Mouse (Mus musculus) cerebellum, postnatal 25 days (tissue): ENCODE results near the gene Ooep.
"Not testable (repeated sequence)": the region's sequence is repeated elsewhere in the genome, so short reads cannot be mapped to it uniquely, and the experiment has no call there.

Experiments used
- DNase-seq, 2 experiments: peaks; one replicate each; pipeline ENCODE4 v3.0.0; 2021; ENCODE audit warnings: mixed read lengths in 2 of 2

Ooep gene

GRCm38 (mm10) chr9:78365850-78366544 is 12.5 kb downstream of the Ooep start:
- no peak for DNase-seq

DNA sequence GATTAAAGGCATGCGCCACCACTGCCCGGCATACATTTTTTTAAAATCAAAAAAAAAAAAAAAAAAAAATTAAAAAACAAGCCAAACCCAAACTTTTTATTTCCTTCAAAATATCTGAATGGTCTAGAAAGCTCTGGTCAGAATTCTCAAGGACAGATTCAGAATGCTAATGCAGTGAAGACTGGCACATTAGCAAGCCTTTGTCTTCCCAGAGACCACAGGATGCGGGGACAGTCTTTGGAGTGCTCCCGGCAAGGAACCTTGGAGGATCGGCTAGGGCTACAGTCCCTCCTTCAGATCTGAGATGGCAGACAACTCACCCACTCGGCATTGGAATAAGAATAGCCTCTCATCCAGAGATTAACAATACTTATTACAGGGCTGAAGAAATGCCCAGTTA is 13.8 kb downstream of the Ooep start:
- DNase-seq, result no peak

- DNase-seq, result no peak
These were observed 15.2 kb downstream of the Ooep start for GRCm38 (mm10) chr9:78363374-78363773.

DNA sequence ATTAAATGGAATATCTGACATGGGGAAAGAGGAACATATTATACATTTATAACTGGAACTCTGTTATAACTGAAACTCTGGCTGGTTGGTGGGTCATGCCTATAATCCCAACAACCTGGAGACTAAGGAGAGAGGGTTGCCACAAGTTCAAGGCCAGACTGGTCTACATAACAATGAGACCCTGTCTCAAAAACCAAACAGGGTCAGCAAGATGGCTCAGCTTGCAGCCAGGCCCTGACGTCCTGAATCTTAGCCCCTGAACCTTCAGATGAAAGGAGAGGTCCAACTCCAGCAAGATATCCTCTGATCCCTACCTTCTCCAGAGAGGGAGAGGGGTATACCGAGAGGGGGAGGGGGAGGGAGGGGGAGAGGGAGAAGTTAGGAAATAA is 18.0 kb downstream of the Ooep start:
- no peak for DNase-seq

- no peak for DNase-seq
These were observed 18.6 kb downstream of the Ooep start for GRCm38 (mm10) chr9:78359750-78360483.

GRCm38 (mm10) chr9:78358053-78358452 is 20.5 kb downstream of the Ooep start:
- DNase-seq, result peak; percentile 47 to 77

DNA sequence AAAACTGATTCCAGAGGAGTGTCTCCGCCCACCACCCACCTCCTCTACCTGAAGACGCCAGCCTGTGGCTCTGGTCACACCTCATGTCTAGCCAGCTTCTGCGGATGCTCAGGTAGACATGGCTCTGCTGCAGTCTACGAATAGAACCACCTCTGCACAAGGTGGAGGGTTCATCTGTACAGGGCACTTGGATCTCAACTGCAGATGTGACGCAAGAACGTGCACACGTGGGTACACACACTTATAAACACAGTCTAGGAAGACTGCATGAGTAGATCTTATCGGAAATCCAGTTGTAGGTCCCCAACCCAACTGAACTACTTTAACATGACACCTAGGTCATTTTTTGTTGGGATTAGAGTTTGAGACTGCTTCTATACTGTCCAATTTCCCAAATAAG is 22.9 kb downstream of the Ooep start, which contains the start of gene Gsta2:
Gene Gsta2, minus strand, starts transcription at position 178 of the 400 bp plus-strand sequence.
- DNase-seq, result no peak

DNA sequence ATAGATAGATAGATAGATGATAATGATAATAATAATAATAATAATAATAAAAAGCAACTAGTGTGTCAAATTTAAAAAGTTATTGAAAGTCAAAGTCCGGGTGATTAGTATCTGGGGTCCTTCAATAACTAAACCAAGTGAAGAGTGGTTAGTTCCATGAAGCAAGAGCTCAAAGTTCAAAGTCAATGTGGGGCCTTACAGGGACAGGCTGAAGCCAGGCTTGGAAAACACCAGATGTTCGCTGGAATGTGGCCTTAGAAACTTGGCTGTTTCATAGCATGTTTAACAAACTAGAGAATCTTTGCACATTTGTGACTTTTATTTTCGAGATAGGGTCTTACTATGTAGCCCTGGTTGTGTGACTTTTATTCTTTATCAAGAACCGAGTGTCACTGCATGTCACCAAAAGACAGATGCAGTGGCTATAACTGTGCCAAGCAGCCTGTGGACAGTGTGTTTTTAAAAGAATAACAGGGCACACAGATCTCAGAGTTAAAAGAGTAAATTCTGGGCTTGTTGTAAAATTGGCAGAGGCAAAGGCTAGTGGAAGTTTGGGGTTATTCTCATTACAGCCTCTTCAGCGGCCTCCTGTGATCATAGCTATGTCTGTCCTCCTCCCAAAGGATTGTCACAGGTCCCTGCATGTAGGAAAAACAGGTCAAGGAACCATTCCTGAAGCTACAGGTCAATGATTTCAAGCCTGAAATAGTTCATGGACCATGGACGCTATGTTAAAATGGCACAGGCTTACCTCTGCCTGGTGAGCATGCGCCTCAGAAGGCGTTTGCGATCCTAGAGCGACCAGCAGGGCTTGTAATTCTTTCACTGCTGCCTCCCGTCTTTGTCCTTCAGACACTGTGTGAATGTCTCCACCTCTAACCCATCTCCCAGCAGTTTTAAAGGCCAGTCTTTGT is 23.6 kb downstream of the Ooep start:
- DNase-seq, result no peak

GRCm38 (mm10) chr9:78351504-78352220 is 26.9 kb downstream of the Ooep start:
- DNase-seq, result no peak

DNA sequence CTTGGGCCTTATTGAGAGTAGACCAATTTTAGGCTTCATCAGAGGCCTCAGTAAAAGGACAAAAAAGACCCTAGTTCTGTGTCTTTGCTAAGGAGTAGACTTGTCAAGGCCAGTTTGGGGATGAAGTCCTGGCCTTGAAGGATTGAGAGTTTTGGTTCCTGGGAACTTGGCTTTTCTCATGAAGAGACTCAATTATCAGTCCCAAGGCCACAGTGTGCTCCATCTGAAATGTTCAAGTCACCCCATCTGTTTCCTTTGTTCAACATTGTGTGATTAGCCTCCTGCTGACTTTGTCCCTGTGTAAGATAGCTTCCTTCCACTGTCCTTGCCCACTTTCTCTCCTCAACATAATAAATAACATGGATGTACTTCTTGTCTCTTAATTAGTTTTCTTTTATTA is 28.5 kb downstream of the Ooep start:
- not testable (repeated sequence) for DNase-seq

- DNase-seq, result not testable (repeated sequence)
These were observed 29.4 kb downstream of the Ooep start for GRCm38 (mm10) chr9:78349141-78349540.

- not testable (repeated sequence) for DNase-seq
These were observed 30.1 kb downstream of the Ooep start for GRCm38 (mm10) chr9:78348206-78349004.

DNA sequence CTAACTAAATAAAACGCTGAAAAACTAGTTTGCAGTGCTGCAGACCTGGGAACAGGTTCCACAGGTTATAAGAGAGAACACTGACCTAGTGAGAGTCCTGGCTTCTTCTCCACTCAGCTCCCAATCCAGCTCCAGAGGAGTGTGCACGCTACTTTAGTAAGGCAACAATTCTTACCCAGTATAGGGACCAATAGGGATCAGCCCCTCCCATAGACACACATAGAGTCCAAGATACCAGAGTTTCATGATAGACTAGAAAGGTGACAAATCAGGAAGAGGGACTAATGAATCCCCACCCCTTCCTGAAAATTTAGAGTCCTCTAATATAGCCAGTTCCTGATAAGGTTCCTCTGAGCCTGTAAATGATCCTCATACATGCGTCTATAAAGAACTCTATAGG is 31.5 kb downstream of the Ooep start:
- DNase-seq, result no peak

GRCm38 (mm10) chr9:78345235-78345634 is 33.3 kb downstream of the Ooep start:
- not testable (repeated sequence) for DNase-seq

- DNase-seq, result not testable (repeated sequence)
These were observed 35.5 kb downstream of the Ooep start for GRCm38 (mm10) chr9:78343055-78343454.

DNA sequence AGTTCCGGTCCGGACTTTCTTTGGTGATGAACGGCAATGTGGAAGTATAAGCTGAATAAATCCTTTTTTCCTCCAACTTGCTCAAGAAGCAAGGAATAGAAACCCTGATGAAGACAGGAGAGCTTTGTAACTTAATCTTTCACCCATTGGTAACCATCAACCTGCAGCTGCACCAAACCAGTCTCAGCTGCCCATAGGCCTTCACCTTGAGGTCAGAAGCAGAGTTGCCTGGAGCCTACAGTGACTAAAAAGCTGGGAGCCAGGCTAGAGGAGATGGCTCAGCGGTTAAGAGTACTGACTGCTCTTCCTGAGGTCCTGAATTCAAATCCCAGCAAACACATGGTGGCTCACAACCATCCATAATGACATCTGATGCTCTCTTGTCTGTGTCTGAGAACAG is 36.0 kb downstream of the Ooep start:
- DNase-seq, result not testable (repeated sequence)

DNA sequence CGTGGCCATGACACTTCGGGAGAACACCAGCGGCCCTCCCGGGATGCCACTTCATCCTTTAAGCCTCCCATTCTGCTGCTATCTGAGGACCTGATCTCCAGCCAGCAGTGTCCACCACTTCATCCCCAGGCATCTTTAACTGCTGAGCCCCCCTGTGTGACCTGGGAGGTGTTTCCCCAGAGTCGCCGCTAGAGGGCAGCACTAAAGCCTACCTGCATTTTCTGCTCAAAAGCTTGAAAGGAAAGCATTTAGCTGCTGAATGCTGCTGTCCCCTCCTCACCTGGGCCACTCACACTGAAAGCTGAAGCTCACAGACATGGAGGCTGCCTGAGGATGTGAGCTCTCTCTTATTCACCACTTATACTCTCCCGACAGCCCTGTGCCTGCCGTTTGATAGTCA is 38.2 kb downstream of the Ooep start:
- DNase-seq, result peak; percentile 37 to 62

DNA sequence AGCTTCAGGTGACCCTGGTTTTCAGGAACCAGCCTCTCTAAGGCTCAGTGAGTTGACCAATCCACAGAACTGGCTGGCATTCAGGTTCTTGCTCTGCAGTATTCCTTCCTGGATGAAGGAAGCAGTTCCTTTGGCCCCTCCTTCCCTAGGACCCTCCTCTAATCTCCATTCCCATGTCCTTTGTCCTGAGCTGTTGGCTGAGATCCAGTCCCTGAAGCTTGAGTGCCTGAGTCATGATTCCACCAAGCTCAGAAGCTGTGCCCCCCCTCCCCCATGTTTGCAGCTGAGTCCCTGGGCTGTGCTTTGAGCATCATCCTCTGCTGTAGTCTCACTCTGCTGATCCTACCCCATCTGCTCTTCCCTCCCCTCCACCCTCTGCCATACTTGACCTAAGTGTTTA is 41.5 kb downstream of the Ooep start:
- not testable (repeated sequence) for DNase-seq

DNA sequence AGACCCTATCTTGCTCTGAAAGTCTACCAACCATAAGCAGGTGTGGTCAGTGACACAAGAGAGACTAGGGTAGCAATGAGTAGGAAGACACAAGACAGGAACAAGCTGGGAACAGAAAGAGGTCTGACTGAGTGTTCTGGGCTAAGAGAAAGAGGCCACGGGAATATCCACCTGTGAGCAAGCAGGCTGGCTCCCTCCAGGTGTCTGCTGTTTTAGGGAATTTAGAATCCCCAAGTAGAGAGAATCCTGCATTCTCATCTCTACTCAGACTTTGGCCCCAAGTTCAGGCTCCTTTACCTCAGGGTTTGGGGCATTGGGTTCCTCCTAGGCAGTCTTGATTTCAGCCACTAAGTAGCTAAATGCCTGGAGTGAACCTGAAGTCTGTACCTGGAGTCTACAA is 51.2 kb downstream of the Ooep start, which contains the start of gene Omt2b:
Gene Omt2b, plus strand, starts transcription at position 301 of the 400 bp plus-strand sequence.
- DNase-seq, result not testable (repeated sequence)
